Comparison of ENCODE assay signal across 27 mouse cellular contexts in the genomic region with DNA sequence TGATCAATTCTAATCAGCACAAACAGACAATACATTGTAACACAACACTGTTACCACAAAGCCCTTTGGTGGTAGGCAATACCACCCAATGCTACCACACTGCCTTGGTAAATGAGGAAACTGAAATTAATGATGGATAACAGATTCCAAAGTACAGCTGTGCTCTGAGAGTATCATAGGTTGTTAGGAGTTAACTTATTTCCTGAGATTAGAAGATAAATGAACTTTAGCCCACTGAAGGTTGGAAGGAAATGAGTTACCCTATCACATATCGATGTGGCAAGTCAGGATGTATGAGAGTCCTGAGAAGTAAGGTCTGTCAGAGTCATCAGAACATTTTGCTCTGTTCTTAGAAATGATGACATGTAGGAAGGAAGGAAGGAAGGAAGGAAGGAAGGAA. TPM values are rescaled to one million over a fixed set of nuclear protein-coding genes. Genes with fewer than 3 reads are reported as not detected.
"Had no signal": no experiment of that assay in that cellular context is flagged by ENCODE, and none has a peak within 500 bp of the region (broad histone marks: within the 10 kb centered on the region; RNA-seq: fewer than 3 reads in every experiment).

No protein-coding gene starts in this region.

- H3K36me3 ChIP-seq: limb, embryonic 13.5 days; midbrain, embryonic 12.5 days; midbrain, embryonic 15.5 days; stomach, embryonic 15.5 days had no signal

- H3K4me1 ChIP-seq: limb, embryonic 10.5 days; limb, embryonic 13.5 days; stomach, embryonic 15.5 days had no signal

- H3K9me3 ChIP-seq: limb, embryonic 10.5 days; limb, embryonic 13.5 days; midbrain, embryonic 12.5 days; midbrain, embryonic 15.5 days; stomach, embryonic 15.5 days had no signal

- H3K4me2 ChIP-seq: limb, embryonic 13.5 days; lung, embryonic 14.5 days; midbrain, embryonic 12.5 days; midbrain, embryonic 15.5 days; stomach, embryonic 15.5 days had no signal

- ATAC-seq: inflammation-experienced regulatory T-cells, adult 6 months; liver, postnatal 0 days; lung, postnatal 0 days; midbrain, embryonic 15.5 days had no signal

- H3K4me3 ChIP-seq: layer of hippocampus, adult 2 months; limb, embryonic 10.5 days; limb, embryonic 13.5 days; midbrain, embryonic 12.5 days; midbrain, embryonic 15.5 days; myocyte; stomach, embryonic 15.5 days had no signal

- H3K27ac ChIP-seq: layer of hippocampus, adult 2 months; limb, embryonic 10.5 days; limb, embryonic 13.5 days; liver, embryonic 14.5 days; macrophage; midbrain, embryonic 12.5 days; midbrain, embryonic 15.5 days; stomach, embryonic 15.5 days had no signal

- DNase-seq: kidney, adult 8-10 months; kidney, postnatal 25 days; layer of hippocampus, adult 9-11 months; liver; liver, postnatal 0 days; lung, embryonic 14.5 days; spleen, adult 18-20 months; thymus, adult 18-20 months; thymus, postnatal 36 days had no signal

- H3K27me3 ChIP-seq: limb, embryonic 13.5 days; midbrain, embryonic 12.5 days; midbrain, embryonic 15.5 days; stomach, embryonic 15.5 days had no signal

- H3K9ac ChIP-seq: limb, embryonic 13.5 days; liver, embryonic 14.5 days; liver, postnatal 0 days; lung, embryonic 14.5 days; midbrain, embryonic 12.5 days; midbrain, embryonic 15.5 days; stomach, embryonic 15.5 days had no signal

RNA-seq across cellular contexts. Expression of a gene that starts 59.1 kb away (rescaled TPM):
- total RNA-seq: layer of hippocampus, adult 2 months; layer of hippocampus, postnatal 25 days; left cerebral cortex, adult 18-20 months; left cerebral cortex, postnatal 25 days; megakaryocyte, adult 5-6 weeks had no signal
- polyA plus RNA-seq: inflammation-experienced regulatory T-cells, adult 6 months; large intestine, adult 2 months; limb, embryonic 10.5 days; liver, embryonic 14.5 days; liver, postnatal 0 days; lung, postnatal 0 days; macrophage; midbrain, embryonic 12.5 days; midbrain, embryonic 15.5 days; myocyte; neural tube, embryonic 11.5 days; neural tube, embryonic 14.5 days had no signal
